Mouse (Mus musculus): ENCODE results near the gene Fbln7. TPM values are rescaled to one million over a fixed set of nuclear protein-coding genes. Genes with fewer than 3 reads are reported as not detected.

The Fbln7 gene
- total RNA-seq, 2 experiments from 2014 or later, result 3.8 TPM

DNA sequence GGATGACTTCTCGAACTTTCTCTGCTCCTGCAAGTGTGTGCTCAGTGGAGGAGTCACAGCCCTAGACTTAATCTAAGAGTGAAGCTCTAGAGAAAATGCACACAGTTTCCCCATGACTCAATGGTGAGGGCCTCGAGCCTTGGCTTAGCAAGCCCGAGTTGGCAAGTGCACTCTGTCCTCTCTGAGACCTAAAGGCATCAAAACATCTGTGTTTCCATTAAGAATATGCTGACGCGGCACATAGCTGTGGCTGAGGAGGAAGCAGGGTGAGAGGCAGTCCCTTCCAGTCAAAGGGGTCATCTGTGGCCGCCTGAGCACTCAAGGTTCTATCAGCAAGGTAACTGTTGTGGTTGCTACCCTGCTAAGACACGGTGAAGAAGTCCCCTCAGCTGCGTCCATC, 8.9 kb downstream of the Fbln7 start:
- no peak for DNase-seq

DNA sequence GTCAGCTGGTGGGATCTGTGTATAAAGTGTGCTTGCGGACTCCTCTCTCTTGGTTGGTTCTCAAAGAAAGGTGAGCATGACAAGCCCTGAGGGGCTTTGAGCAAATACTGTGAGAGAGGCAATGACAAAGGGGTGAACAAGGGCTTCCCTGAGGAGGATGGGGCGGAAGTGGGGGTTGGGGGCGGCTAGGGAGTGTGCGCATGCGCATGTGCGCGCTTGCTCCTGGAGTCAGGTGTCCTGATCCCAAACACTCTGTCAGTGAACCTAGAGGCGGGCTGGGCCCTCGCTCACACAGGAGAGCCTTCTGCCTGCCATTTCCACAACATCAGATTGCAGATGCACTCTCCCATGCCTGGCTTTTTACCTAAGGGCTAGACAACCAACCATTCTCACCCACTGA, 9.5 kb downstream of the Fbln7 start:
- no peak for DNase-seq

DNA sequence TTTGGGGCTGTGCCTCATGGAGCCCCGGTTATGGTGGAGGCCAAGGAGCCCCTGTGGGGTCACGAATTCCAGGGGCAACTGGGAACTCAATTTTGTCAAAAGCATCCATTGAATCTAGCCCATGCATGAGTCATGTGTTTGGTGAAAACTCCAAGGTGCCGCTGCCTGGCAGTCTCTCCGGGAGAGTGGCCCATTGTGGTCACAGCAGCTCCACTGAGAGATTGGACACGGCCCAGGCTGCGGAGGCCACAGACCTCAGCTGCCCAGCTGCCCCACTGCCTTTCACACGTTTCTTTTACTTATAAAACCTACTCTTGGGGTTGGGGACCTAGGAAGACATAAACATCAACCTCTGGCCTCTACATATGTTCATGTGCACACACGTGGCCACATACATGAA, 12.7 kb downstream of the Fbln7 start:
- DNase-seq, result no peak

DNA sequence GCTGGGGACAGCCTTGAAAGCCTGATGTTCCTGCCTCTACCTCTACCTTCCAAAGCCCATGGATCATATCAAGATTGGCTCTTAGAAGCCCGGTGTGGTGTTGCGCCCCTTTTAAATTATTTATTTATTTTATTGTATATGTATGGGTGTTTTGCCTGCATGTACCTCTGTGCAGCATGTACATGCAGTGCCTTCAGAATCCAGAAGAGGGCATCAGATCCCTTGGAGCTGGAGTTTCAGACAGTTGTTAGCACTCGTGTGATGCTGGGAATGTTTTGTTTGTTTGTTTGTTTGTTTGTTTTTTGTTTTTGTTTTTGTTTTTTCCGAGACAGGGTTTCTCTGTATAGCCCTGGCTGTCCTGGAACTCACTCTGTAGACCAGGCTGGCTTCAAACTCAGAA, 18.5 kb downstream of the Fbln7 start:
- DNase-seq, result no peak

DNA sequence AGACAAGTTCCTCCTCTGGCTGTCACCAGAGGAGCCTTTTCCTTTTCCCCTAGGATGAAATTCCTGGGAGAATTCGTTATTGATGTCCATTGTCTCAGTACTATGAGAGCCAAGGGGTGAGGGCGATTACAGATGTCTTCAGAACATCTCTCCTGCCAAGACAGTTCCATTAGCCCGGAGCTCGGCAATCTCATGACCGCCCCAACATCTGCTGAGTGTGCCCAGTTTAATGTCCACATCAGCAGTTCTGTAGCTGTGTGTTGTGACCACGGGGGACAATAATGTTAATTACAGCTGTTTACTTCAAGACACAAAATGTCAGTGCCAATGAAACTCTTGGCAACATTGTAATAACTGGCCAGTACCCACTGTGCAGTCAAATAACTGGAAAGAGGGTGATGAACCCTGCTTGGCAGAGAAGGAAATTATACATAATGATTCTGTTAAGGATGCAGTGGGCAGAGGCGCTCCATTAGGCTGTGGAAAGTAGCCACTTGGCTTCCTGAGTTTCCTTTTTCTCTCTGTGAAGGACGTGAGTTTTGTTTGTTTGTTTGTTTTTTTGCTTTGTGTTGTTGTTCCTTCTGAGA, 22.5 kb downstream of the Fbln7 start:
- DNase-seq, result no peak

DNA sequence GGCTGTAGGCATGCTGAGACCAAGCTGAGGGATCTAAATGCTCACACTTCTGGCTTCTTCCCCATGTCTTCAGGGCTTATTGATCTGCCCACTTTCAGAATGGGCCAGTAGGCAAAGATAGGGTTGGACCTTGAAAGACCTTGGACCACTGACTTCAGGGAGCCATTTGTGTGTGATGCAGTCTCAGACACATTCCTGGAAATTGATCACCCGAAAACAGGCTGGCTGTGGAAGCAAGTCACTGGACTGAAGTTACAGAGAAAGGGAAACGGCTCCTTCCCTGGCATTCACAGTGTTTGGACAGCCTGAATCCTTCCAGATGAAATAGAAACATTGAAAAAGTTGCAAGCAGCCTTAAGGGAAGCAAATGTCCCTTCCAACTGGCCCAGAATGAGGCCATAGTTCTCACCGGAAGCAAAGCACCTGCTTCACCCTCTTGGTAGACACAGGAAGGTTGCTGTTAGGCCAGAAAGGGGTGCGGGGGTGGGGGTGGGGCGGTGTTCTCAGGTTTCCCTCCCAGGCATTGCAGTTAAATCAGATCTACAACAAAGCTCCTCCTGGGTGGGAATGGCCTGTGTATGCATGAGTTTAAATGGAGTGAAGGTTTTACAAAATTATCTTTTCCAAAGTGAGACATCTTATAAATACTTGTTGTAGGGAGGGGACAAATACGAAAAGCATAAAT, 25.2 kb downstream of the Fbln7 start:
- no peak for DNase-seq

DNA sequence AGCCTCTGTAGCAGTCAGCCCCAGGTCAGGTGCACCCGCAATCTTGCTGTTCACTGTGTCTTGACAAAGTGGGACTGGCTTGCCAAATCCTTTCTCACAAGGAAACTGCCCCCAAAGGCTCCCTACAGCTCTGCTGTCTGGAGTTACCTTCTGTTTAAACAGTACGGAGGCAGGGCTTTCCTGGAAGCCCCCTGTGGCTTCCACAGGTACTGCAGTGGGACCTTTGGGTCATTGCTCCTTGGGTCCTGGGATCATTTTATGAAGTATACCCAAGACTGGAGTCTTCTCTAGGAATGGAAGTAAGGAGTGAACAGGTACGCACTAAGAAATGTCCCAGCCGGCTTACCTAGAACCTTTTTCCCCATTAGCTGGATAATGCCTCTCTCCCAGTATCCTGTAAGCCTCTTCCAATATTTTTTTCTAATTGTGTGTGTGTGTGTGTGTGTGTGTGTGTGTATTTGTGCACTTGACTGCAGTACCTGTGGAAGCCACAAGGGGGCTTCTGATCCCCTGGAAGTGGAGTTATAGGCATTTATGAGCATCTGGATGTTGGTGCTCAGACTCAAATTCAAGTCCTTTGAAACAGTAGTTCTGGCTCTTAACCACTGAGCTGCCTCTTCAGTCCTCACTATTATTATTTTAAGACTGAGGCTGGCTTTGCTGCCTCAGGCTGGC, 28.0 kb downstream of the Fbln7 start:
- no peak for DNase-seq

DNA sequence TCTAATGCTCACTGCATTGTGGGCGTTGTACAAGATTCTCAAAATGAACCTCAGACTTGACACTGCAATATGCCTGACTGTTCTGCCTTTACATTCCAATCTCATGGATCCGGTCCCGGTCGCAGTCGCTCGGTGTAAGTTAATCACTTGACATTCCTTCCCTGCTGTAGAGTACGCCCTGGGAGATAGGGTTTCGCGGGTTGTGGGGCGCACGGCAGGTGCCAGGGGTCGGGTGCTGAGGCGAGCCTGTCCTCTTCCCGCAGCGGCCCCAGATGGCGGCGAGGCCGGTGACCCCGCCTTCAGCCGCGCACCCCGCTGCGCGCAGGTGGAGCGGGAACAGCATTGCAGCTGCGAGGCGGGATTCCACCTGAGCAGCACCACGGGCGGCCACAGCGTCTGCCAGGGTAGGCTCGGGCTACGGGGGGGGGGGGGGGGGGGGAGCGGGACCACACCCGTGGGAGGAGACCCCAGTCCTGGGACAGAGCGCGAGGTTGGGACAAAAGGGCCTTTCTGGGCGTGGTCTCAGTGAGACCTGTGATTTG, 29.5 kb downstream of the Fbln7 start:
- peak; percentile 5 for DNase-seq

DNA sequence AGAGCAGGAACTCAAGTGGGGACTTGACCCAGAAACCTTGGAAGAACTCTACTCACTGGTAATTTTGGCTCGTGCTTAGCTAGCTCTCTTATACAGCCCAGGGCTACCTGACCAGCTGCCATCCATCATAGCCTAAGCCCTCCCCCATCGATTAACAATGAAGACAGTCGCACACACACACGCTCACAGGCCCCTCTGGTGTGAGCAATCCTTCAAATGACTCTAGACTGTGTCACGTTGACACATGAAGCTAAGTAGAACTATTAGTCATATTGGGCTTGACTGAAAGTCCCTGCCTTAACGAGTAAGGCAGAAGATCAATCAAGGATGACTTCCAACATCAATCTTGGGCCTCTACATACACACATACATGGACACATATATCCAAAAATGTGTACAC, 40.1 kb downstream of the Fbln7 start:
- no peak for DNase-seq

DNA sequence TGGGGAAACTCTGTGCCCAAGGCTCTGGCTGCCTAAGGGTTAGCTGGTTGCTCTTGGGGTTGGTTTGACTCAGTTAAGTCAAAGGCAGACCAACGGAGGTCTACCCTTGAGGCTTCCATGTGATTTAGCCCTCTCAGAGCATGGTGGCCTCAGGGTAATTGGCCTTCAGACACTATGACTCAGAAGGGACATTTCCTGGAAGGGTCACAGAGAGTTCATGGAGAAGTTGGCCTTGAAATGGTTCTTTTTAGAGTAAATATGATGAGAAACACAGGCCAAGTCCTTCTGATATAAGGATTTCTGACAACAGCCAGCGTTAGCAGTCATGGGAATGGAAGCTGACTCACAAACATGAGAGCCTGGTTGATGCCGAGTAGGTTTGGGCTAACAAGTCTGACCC, 40.9 kb downstream of the Fbln7 start:
- peak; percentile 5 for DNase-seq

DNA sequence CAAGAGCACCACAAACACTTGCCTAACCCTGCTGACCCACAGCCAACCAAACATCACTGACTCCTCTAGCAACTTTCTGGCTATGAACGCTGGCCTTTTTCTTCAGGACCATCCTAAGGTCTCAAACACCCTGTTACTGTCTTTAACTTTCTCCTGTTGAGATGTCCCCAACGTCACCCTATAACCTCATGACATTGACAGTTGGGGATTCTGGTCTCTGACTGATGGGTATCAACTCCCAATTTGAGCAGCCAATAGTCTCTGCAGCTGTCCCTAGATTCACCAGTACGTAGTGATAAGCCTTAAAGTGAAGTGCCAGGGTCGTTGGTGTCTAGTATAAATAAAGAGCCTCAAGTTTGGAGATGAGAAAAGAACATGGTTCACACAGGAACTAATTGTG, 52.2 kb downstream of the Fbln7 start:
- no peak for DNase-seq

DNA sequence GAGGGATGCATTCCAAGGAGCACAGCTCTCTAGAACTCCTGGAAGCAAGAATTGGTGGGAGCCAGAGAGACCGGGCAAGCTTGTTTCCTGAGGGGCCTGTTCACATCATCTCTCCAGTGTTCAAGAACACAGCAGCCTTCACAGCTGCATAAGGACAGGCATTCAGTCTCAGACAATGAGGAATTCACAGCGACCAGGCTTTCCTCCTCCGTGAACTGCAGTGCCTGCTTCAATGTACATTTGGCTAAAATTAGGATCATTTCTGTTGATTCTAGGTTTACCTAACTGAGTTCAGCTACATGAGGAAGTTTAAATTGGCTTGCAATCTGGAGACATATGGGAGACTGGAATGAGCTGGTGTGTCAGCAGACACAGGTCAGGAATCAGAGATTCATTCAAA, 53.7 kb downstream of the Fbln7 start:
- no peak for DNase-seq

DNA sequence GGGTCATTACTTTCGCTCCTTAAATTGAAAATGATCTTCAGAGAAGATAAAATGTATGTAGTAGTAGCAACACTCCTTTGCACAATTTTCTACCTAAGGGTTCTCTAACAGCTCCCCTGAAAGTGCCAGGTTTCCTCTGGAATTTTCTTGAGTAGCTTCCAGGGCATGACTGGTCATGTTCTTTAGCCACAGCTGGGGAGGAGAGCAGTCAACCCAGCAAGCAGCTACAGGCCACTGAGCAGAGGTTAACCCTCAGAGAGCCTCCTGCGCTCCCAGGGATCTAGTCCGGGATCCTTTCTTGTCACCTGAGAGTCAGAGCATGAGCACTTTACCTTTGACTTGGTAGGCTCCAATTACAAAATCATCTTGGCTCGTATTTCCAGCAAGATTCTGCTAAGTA, 62.0 kb downstream of the Fbln7 start:
- DNase-seq, result no peak

DNA sequence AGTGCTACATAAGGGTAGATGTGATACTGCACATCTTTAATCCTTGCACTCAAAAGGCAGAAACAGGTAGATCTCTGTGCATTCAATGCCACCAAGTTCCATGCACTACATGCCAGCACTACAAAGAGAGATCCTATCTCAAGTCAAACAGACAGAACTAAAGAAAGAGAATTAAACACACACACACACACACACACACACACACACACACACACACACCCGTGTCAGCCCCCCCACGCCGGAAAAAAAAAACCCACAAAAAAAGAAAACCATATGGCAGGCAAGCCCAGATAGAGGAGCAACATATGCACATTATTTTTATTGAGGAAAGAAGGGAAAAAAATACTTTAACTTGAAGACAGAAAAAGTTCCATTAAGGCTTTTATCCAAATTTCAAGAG, 65.7 kb downstream of the Fbln7 start:
- no peak for DNase-seq

DNA sequence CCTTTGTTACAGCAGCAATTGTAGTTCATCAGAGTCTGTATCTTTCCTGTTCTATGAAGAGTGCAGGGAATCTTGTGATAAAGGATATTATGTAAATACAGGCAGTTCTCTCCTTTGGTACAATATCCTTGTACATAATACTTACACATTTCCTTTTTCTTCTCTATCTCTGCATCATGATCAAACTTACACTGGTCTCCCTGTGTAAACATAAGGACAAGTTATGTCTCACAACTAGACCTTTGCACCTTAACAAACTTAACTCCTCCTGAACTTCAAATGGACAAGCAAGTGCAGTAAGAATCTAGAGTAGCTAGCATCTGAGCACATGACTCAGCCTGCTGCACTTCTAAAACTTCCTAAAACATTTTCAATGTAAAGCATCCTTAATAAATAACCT, 67.9 kb downstream of the Fbln7 start:
- no peak for DNase-seq

DNA sequence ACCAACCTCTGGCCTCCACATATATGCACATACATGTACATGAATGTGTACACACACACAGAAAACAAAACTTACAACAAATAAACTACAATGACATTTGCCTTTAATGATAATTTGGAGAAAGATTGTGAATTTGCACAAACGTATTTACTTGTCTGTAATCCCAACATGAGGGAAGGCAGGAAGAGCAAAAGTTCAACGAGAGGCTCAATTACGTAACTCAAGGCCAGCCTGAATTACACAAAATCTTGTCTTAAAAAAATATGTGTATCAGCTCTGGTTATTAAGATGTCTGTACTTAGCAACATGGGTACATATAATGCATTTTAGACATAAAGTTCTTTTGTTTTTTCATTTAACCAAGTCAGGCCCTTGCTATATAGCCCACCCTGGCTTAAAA, 73.5 kb downstream of the Fbln7 start:
- DNase-seq, result no peak

DNA sequence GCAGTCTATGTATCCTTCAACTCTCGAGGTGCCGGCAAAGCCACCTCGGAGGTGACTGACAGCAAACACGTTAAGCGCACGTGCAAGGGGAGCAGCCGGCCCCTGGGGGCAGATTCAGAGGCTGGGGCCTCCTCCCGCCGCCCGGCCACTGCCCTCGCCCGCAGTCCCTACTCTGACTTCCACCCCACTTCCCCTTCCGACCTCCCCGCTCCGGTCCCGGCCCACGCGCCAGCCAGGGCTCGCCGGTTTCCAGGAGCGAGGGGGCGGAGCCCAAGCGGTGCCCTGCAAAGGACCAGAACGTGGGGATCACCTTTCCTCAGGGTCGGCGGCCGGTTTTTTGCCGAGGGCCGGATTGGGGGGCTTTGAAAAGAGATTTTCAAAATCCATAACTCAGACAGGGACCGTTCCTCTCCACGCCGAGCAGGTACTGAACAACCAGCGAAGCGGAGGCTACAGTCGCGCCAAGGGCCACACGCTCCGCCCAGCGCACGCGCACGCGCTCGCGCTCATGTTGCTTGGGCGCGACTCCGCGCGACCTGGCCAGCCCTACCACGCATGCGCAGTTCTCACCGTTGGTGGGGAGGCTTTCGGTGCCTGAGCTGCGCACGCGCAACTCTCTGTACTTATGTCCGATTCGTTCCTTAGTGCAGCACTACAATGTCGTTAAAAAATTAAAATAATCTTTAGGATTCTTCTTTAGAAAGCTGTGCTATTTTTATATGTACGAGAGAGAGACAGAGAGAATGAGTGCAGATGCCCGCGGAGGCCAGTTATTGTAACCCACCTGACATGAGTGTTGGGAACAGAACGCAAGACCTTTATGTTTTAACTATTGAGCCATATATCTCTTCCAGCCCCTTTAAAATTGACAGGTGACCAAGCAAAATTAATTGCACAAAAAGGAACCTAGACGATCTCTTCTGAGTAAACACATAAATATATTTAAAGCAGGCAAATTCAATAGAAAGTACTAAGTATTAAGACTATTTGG, 81.1 kb downstream of the Fbln7 start, which contains the start of gene Zc3h8:
Gene Zc3h8, minus strand, starts transcription at position 540 of the 991 bp plus-strand sequence.
- peak; percentile 98 for DNase-seq

Small RNA genes within 50 kb of the gene (microRNA-seq; reads per million reads assigned to microRNA genes)
- gene Gm22859, result not detected

Other genes with a start within 250 kb of the Fbln7 start
- gene Anapc1, start 175.6 kb upstream of the Fbln7 start, total RNA-seq (2021), result 10 to 100 TPM; 60.5 to 85.7 TPM
- gene Mertk, start 164.0 kb upstream of the Fbln7 start, total RNA-seq (2021), result 10 to 100 TPM in 1 of 2 experiments, 1 to 10 TPM in 1; 10.0 to 12.9 TPM
- gene Tmem87b, start 44.9 kb upstream of the Fbln7 start, total RNA-seq (2021), result 10 to 100 TPM; 33.2 to 37.1 TPM
- gene Zc3h8, start 81.1 kb downstream of the Fbln7 start, total RNA-seq (2021), result 1 to 10 TPM; 3.8 to 4.7 TPM
- gene Zc3h6, start 104.4 kb downstream of the Fbln7 start, total RNA-seq (2021), result 10 to 100 TPM in 1 of 2 experiments, 1 to 10 TPM in 1; 5.7 to 11.1 TPM
- 10 to 100 TPM; 11.1 to 13.0 TPM for gene Gm10762, start 104.7 kb downstream of the Fbln7 start, total RNA-seq (2021)
- under 1 TPM; 0.06 to 0.18 TPM for gene Vinac1, start 185.2 kb downstream of the Fbln7 start, total RNA-seq (2021)
- 10 to 100 TPM in 1 of 2 experiments, 1 to 10 TPM in 1; 9.9 to 14.1 TPM for gene Ttl, start 203.0 kb downstream of the Fbln7 start, total RNA-seq (2021)
- 10 to 100 TPM; 16.6 to 19.8 TPM for gene Polr1b, start 238.0 kb downstream of the Fbln7 start, total RNA-seq (2021)

Data from adrenal gland, postnatal 10 days (tissue).